ENCODE assay signal across 24 mouse cellular contexts in the genomic region with DNA sequence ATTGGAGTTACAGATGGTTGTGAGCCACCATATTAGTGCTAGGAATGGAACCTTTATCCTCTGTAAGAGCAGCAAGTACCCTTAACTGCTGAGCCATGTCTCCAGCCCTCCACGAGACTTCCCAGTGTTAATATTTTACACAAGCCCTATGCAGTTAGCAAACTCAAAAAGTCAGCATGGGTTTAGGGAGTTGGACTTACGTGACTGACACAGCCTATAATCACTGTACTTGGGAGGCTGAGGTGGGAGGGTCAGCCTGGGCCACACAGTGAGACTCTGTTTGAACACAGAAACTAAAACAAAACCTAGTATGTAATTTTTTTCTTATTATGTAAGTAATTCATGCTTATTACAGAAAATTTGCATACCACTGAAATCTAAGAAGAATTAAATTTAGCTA. TPM values are rescaled to one million over a fixed set of nuclear protein-coding genes. Genes with fewer than 3 reads are reported as not detected.
A peak's percentile ranks its signal among the peaks of the same experiment; 100 is the strongest.
DNase-seq lines count a peak whose midpoint lies in the region; ATAC-seq and TF ChIP-seq lines count a peak whose summit lies in the region.
"Had no signal": no experiment of that assay in that cellular context is flagged by ENCODE, and none has a peak within 500 bp of the region (broad histone marks: within the 10 kb centered on the region; RNA-seq: fewer than 3 reads in every experiment).

No protein-coding gene starts in this region.

- no peaks in the 10 kb centered on the region for H3K27me3 ChIP-seq in embryonic facial prominence, embryonic 14.5 days (replicated peaks; ENCODE audit: control insufficient read depth, insufficient read depth, low read length)
- H3K27me3 ChIP-seq in embryonic facial prominence, embryonic 10.5 days (replicated peaks; ENCODE audit: low read depth, poor library complexity, severe bottlenecking), result no peaks in the 10 kb centered on the region
- H3K27me3 ChIP-seq in kidney, embryonic 14.5 days (ENCODE audit: control insufficient read depth, insufficient read depth, low read length), result no peaks in the 10 kb centered on the region
- H3K27me3 ChIP-seq in stomach, embryonic 16.5 days (ENCODE audit: control insufficient read depth, insufficient read depth, low read length), result no peaks in the 10 kb centered on the region
- no peaks in the 10 kb centered on the region for H3K27me3 ChIP-seq in stomach, postnatal 0 days (ENCODE audit: control insufficient read depth, insufficient read depth, low read length)
- H3K27me3 ChIP-seq in kidney, postnatal 0 days (ENCODE audit: insufficient read depth, low read length), result no peaks in the 10 kb centered on the region
- no peaks in the 10 kb centered on the region for H3K27me3 ChIP-seq in midbrain, embryonic 14.5 days (ENCODE audit: control insufficient read depth, insufficient read depth, low read length)
- H3K27me3 ChIP-seq: forebrain, embryonic 15.5 days; hindbrain, embryonic 12.5 days had no signal

- 71% methylated on average over 2 of the region's 2 CpGs for WGBS in embryonic facial prominence, embryonic 14.5 days
- 83% methylated on average over 2 of the region's 2 CpGs for WGBS in embryonic facial prominence, embryonic 10.5 days
- 54% methylated on average over 2 of the region's 2 CpGs for WGBS in kidney, embryonic 14.5 days
- 86% methylated on average over 2 of the region's 2 CpGs for WGBS in stomach, embryonic 16.5 days
- 68% methylated on average over 2 of the region's 2 CpGs for WGBS in stomach, postnatal 0 days
- WGBS in kidney, postnatal 0 days, result 32% methylated on average over 2 of the region's 2 CpGs
- 90% methylated on average over 2 of the region's 2 CpGs for WGBS in midbrain, embryonic 14.5 days

- H3K4me1 ChIP-seq in embryonic facial prominence, embryonic 14.5 days (ENCODE audit: control insufficient read depth, insufficient read depth, low read length), result no peaks in the 10 kb centered on the region
- H3K4me1 ChIP-seq in embryonic facial prominence, embryonic 10.5 days, result no peaks in the 10 kb centered on the region
- H3K4me1 ChIP-seq in kidney, embryonic 14.5 days (ENCODE audit: control insufficient read depth, insufficient read depth, low read length), result no peaks in the 10 kb centered on the region
- no peaks in the 10 kb centered on the region for H3K4me1 ChIP-seq in stomach, embryonic 16.5 days (ENCODE audit: control insufficient read depth, insufficient read depth, low read length)
- H3K4me1 ChIP-seq in stomach, postnatal 0 days (replicated peaks; ENCODE audit: control insufficient read depth, insufficient read depth), result no peaks in the 10 kb centered on the region
- H3K4me1 ChIP-seq in kidney, postnatal 0 days (replicated peaks; ENCODE audit: insufficient read depth, low read length), result no peaks in the 10 kb centered on the region
- no peaks in the 10 kb centered on the region for H3K4me1 ChIP-seq in midbrain, embryonic 14.5 days (ENCODE audit: control insufficient read depth, insufficient read depth, low read length)
- H3K4me1 ChIP-seq: forebrain, embryonic 15.5 days; hindbrain, embryonic 12.5 days had no signal

- H3K36me3 ChIP-seq in embryonic facial prominence, embryonic 14.5 days (ENCODE audit: control insufficient read depth, insufficient read depth, low read length), result peaks cover 15% of the 10 kb centered on the region
- H3K36me3 ChIP-seq in embryonic facial prominence, embryonic 10.5 days (replicated peaks), result peaks cover 33% of the 10 kb centered on the region
- H3K36me3 ChIP-seq in kidney, embryonic 14.5 days (ENCODE audit: control insufficient read depth, insufficient read depth, low read length), result no peaks in the 10 kb centered on the region; the same call in 1 of the 2 replicates
- H3K36me3 ChIP-seq in stomach, embryonic 16.5 days (ENCODE audit: control insufficient read depth, insufficient read depth, low read length), result no peaks in the 10 kb centered on the region
- no peaks in the 10 kb centered on the region for H3K36me3 ChIP-seq in stomach, postnatal 0 days (ENCODE audit: control insufficient read depth, insufficient read depth, low read length)
- no peaks in the 10 kb centered on the region for H3K36me3 ChIP-seq in kidney, postnatal 0 days (ENCODE audit: insufficient read depth, low read length)
- H3K36me3 ChIP-seq in midbrain, embryonic 14.5 days (ENCODE audit: control insufficient read depth, insufficient read depth, low read length), result peaks cover 35% of the 10 kb centered on the region

- H3K4me2 ChIP-seq in embryonic facial prominence, embryonic 14.5 days (ENCODE audit: low read depth, low read length), result no peak overlapping the region
- H3K4me2 ChIP-seq in kidney, embryonic 14.5 days (replicated peaks; ENCODE audit: low read depth, low read length), result no peak overlapping the region
- no peak overlapping the region for H3K4me2 ChIP-seq in stomach, embryonic 16.5 days (ENCODE audit: low read depth, low read length)
- no peak overlapping the region for H3K4me2 ChIP-seq in stomach, postnatal 0 days (replicated peaks; ENCODE audit: low read depth)
- no peak overlapping the region for H3K4me2 ChIP-seq in kidney, postnatal 0 days (ENCODE audit: low read length)
- H3K4me2 ChIP-seq in midbrain, embryonic 14.5 days (ENCODE audit: low read length), result no peak overlapping the region
- H3K4me2 ChIP-seq: forebrain, embryonic 15.5 days; hindbrain, embryonic 12.5 days had no signal

- H3K4me3 ChIP-seq in embryonic facial prominence, embryonic 14.5 days (ENCODE audit: low read depth, low read length), result no peak overlapping the region
- H3K4me3 ChIP-seq in embryonic facial prominence, embryonic 10.5 days, result no peak overlapping the region
- H3K4me3 ChIP-seq in kidney, embryonic 14.5 days (ENCODE audit: low read length), result no peak overlapping the region
- no peak overlapping the region for H3K4me3 ChIP-seq in stomach, embryonic 16.5 days (replicated peaks; ENCODE audit: low read length)
- no peak overlapping the region for H3K4me3 ChIP-seq in stomach, postnatal 0 days (ENCODE audit: low read depth, low read length)
- no peak overlapping the region for H3K4me3 ChIP-seq in kidney, postnatal 0 days (replicated peaks; ENCODE audit: low read depth, low read length)
- no peak overlapping the region for H3K4me3 ChIP-seq in midbrain, embryonic 14.5 days (replicated peaks; ENCODE audit: low read depth, low read length)
- H3K4me3 ChIP-seq: forebrain, embryonic 15.5 days; heart, embryonic 10.5 days; hindbrain, embryonic 12.5 days had no signal

- TF ChIP-seq CTCF in stomach, postnatal 0 days (IDR thresholded peaks at IDR 0.05; ENCODE audit: low read depth), result no peak
- no peak for TF ChIP-seq CTCF in kidney, postnatal 0 days (IDR thresholded peaks at IDR 0.05; ENCODE audit: low read depth)

- peak; percentile 16 for DNase-seq in embryonic facial prominence, embryonic 14.5 days (ENCODE audit: low spot score)
- DNase-seq in embryonic facial prominence, embryonic 10.5 days (ENCODE audit: low spot score), result no peak
- DNase-seq in kidney, postnatal 14 days, result no peak
- no peak for DNase-seq in stomach, postnatal 0 days (ENCODE audit: low spot score)
- DNase-seq in kidney, postnatal 0 days (ENCODE audit: low spot score), result no peak
- DNase-seq in midbrain, embryonic 14.5 days, result no peak
- DNase-seq: adrenal gland, adult 2 months; adrenal gland, postnatal 25 days; cerebellum, adult 18-20 months; cerebellum, adult 9-11 months; cerebellum, postnatal 36 days; gastrocnemius, postnatal 36 days; heart, adult 11 months; heart, postnatal 10 days; heart, postnatal 4 days had no signal

- TF ChIP-seq EP300 in stomach, postnatal 0 days (optimal IDR thresholded peaks at IDR 0.05), result no peak

- H3K9me3 ChIP-seq in embryonic facial prominence, embryonic 14.5 days (ENCODE audit: control insufficient read depth, low read length), result no peaks in the 10 kb centered on the region
- no peaks in the 10 kb centered on the region for H3K9me3 ChIP-seq in embryonic facial prominence, embryonic 10.5 days
- H3K9me3 ChIP-seq in kidney, embryonic 14.5 days (ENCODE audit: control insufficient read depth, low read length), result no peaks in the 10 kb centered on the region
- no peaks in the 10 kb centered on the region for H3K9me3 ChIP-seq in stomach, embryonic 16.5 days (replicated peaks; ENCODE audit: control insufficient read depth, low read length)
- no peaks in the 10 kb centered on the region for H3K9me3 ChIP-seq in stomach, postnatal 0 days (ENCODE audit: control insufficient read depth, low read length)
- no peaks in the 10 kb centered on the region for H3K9me3 ChIP-seq in kidney, postnatal 0 days (replicated peaks; ENCODE audit: low read length)
- no peaks in the 10 kb centered on the region for H3K9me3 ChIP-seq in midbrain, embryonic 14.5 days (ENCODE audit: control insufficient read depth, low read length)
- H3K9me3 ChIP-seq: forebrain, embryonic 15.5 days; heart, embryonic 10.5 days; hindbrain, embryonic 12.5 days had no signal

- H3K9ac ChIP-seq in embryonic facial prominence, embryonic 14.5 days (ENCODE audit: low read depth, low read length), result no peak overlapping the region
- H3K9ac ChIP-seq in kidney, embryonic 14.5 days (ENCODE audit: low read depth, low read length), result no peak overlapping the region
- no peak overlapping the region for H3K9ac ChIP-seq in stomach, embryonic 16.5 days (ENCODE audit: low read length)
- H3K9ac ChIP-seq in stomach, postnatal 0 days (ENCODE audit: low read length), result no peak overlapping the region
- H3K9ac ChIP-seq in kidney, postnatal 0 days (ENCODE audit: low read depth, low read length), result no peak overlapping the region
- H3K9ac ChIP-seq in midbrain, embryonic 14.5 days (replicated peaks; ENCODE audit: low read length), result no peak overlapping the region
- H3K9ac ChIP-seq: forebrain, embryonic 15.5 days; hindbrain, embryonic 12.5 days had no signal

- no peak overlapping the region for H3K27ac ChIP-seq in embryonic facial prominence, embryonic 14.5 days (replicated peaks; ENCODE audit: low read depth, low read length)
- H3K27ac ChIP-seq in embryonic facial prominence, embryonic 10.5 days (replicated peaks), result no peak overlapping the region
- peak overlapping the region; percentile 30; the same call in 1 of the 2 replicates for H3K27ac ChIP-seq in kidney, embryonic 14.5 days (ENCODE audit: low read depth, low read length)
- H3K27ac ChIP-seq in stomach, embryonic 16.5 days (ENCODE audit: low read length), result peak overlapping the region; percentile 46; the same call in 1 of the 2 replicates
- no peak overlapping the region for H3K27ac ChIP-seq in stomach, postnatal 0 days (replicated peaks)
- H3K27ac ChIP-seq in kidney, postnatal 0 days, result peak overlapping the region; percentile 11; the same call in 1 of the 2 replicates
- no peak overlapping the region for H3K27ac ChIP-seq in midbrain, embryonic 14.5 days (replicated peaks; ENCODE audit: low read depth, low read length)
- H3K27ac ChIP-seq: forebrain, embryonic 15.5 days; heart, embryonic 10.5 days; hindbrain, embryonic 12.5 days had no signal

- ATAC-seq in embryonic facial prominence, embryonic 14.5 days (ENCODE audit: low read depth), result no peak
- ATAC-seq in kidney, embryonic 14.5 days (ENCODE audit: low FRiP score, low TSS enrichment), result no peak
- ATAC-seq in stomach, embryonic 16.5 days (ENCODE audit: insufficient read depth, low FRiP score), result 0 out of 2 replicates have a peak, but pooled peaks have one; percentile 28
- ATAC-seq in stomach, postnatal 0 days (ENCODE audit: low FRiP score, low TSS enrichment), result no peak
- no peak; the same call in 1 of the 2 replicates for ATAC-seq in kidney, postnatal 0 days (replicated peaks; ENCODE audit: low FRiP score, low read depth)
- ATAC-seq in midbrain, embryonic 14.5 days (ENCODE audit: low FRiP score, low TSS enrichment), result no peak
- ATAC-seq: CD4-positive, CD25-positive, alpha-beta regulatory T cell, adult 4 months; forebrain, embryonic 15.5 days; hindbrain, embryonic 16.5 days had no signal

RNA-seq across cellular contexts. Expression of gene Armc9, which starts 33.7 kb away (rescaled TPM):
- polyA plus RNA-seq in embryonic facial prominence, embryonic 14.5 days (2014; fragmentation: Nextera tagmentation; extraction: Ambion mirVana), result 17.4 and 21.4 TPM in 2 replicates
- polyA plus RNA-seq in embryonic facial prominence, embryonic 10.5 days (2016; fragmentation: Nextera tagmentation; extraction: Ambion mirVana), result 35.8 and 37.6 TPM in 2 replicates
- polyA plus RNA-seq in kidney, embryonic 14.5 days (2014; fragmentation: Nextera tagmentation; extraction: Ambion mirVana), result 18.9 and 30.5 TPM in 2 replicates
- polyA plus RNA-seq in stomach, embryonic 16.5 days (2015; fragmentation: Nextera tagmentation; extraction: Ambion mirVana), result 17.1 and 19.1 TPM in 2 replicates
- polyA plus RNA-seq in stomach, postnatal 0 days (2015; fragmentation: Nextera tagmentation; extraction: Ambion mirVana), result 7.3 and 7.9 TPM in 2 replicates
- 16.5 and 20.1 TPM in 2 replicates for polyA plus RNA-seq in kidney, postnatal 0 days (2015; fragmentation: Nextera tagmentation; extraction: Ambion mirVana)
- 29.1 and 37.8 TPM in 2 replicates for polyA plus RNA-seq in midbrain, embryonic 14.5 days (2014; fragmentation: Nextera tagmentation; extraction: Ambion mirVana)

RNA-seq across cellular contexts. Expression of gene Gm21972, which starts 54.8 kb away (rescaled TPM):
- polyA plus RNA-seq in embryonic facial prominence, embryonic 14.5 days (2014; fragmentation: Nextera tagmentation; extraction: Ambion mirVana), result 0.51 TPM in 1 of 2 replicates, not detected in the other
- 0.44 TPM in 1 of 2 replicates, not detected in the other for polyA plus RNA-seq in embryonic facial prominence, embryonic 10.5 days (2016; fragmentation: Nextera tagmentation; extraction: Ambion mirVana)
- 0.53 and 0.76 TPM in 2 replicates for polyA plus RNA-seq in kidney, embryonic 14.5 days (2014; fragmentation: Nextera tagmentation; extraction: Ambion mirVana)
- polyA plus RNA-seq in stomach, embryonic 16.5 days (2015; fragmentation: Nextera tagmentation; extraction: Ambion mirVana), result not detected in 2 replicates
- 0.31 TPM in 1 of 2 replicates, not detected in the other for polyA plus RNA-seq in stomach, postnatal 0 days (2015; fragmentation: Nextera tagmentation; extraction: Ambion mirVana)
- polyA plus RNA-seq in kidney, postnatal 0 days (2015; fragmentation: Nextera tagmentation; extraction: Ambion mirVana), result not detected in 2 replicates
- 0.50 and 0.62 TPM in 2 replicates for polyA plus RNA-seq in midbrain, embryonic 14.5 days (2014; fragmentation: Nextera tagmentation; extraction: Ambion mirVana)
- polyA plus RNA-seq: CD4-positive, CD25-positive, alpha-beta regulatory T cell, adult 4 months; forebrain, embryonic 11.5 days; heart, embryonic 14.5 days had no signal

Comparison
In these comparisons a context has a peak if more than half of its experiments do, and no peak if none do; other contexts are left out.
1. H3K27ac ChIP-seq: peak in kidney, embryonic 14.5 days (single experiment), stomach, embryonic 16.5 days (single experiment) and kidney, postnatal 0 days (single experiment); none in embryonic facial prominence, embryonic 14.5 days (single experiment), embryonic facial prominence, embryonic 10.5 days (single experiment), stomach, postnatal 0 days (single experiment) and midbrain, embryonic 14.5 days (single experiment).